Mouse (Mus musculus) heart, postnatal 0 days (tissue): ENCODE data around the gene Gm45711.
"Not testable (repeated sequence)": the region's sequence is repeated elsewhere in the genome, so short reads cannot be mapped to it uniquely, and the experiment has no call there.

Source experiments
- CTCF ChIP-seq: IDR thresholded peaks from 2 replicates; pipeline ENCODE4 v1.5.1; 2016; ENCODE audit warnings: antibody characterized with exemption, control low read depth, low read depth
- EP300 ChIP-seq: IDR thresholded peaks from 2 replicates; pipeline ENCODE4 v1.6.1; 2016; ENCODE audit warnings: antibody characterized with exemption, low read depth

DNA sequence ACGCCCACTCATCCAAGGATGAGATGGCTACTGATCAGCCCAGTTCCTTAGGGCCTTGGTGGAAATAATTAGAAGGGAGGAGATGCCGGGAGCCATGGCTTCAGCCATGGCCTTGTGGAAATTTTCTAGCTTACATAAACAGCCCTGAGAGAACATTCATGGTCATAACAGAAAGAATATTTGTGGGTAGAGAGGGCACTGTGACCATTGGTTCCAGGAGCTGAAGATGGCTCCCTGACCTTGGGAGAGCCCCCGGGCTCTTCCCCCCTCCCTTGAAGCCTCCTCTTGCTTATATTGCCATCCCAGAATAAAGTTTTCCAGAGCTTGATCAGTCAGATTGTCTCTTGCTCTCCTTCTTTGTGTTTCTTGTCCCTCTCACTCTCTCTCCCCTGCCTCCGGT, 7.3 kb downstream of the Gm45711 start:
- TF ChIP-seq CTCF, EP300: not testable (repeated sequence)
